Mouse (Mus musculus) liver (tissue): ENCODE results near the gene Olfr152.

ENCODE experiments used
- DNase-seq: peaks from one replicate; pipeline ENCODE4 v3.0.0-alpha.2; 2020; ENCODE audit warnings: mixed read lengths

The Olfr152 gene

DNA sequence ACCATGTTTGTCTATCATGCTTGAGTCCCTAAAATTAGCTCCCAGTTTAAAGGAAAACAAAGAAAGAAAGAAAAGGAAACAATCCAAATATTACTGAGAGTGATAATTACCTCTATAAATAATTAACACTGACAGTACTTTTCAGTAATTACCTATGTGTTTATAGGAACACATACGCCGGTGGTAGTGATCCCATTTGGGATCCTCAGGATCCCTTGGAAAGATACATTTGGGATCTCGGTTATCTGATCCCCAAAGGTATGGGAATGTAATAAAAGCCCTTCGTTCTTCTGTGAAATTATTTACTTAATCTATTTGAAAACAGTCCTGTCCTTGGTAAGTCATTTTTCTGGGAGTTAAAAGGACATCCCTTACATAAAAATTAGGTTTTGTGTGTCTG lies at the start of gene Olfr152:
Gene Olfr152, plus strand, starts transcription at position 301 of the 400 bp plus-strand sequence.
- no peak for DNase-seq

GRCm38 (mm10) chr2:87739878-87740277 lies 39.4 kb upstream of the Olfr152 start, which contains the start of gene Olfr1138:
Gene Olfr1138, minus strand, starts transcription at chr2:87739978.
- no peak for DNase-seq

DNA sequence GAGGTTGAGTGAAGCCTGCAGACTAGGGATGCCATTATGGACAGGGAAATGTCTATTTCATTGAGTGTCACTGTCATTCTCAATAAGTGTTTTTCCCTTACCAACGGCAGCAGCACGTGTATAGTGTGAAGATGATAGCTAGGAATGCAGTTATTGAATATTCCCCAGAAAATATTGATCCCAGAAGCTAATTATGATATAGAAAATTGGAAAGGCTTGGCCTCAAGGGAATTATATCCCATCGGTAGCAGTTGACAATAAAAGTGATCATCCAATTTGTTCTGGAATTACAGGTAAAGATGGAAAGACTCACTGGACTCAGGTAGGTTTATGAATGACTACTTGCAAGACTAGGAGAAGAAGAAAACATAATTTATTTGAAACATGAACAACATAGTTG lies 35.8 kb upstream of the Olfr152 start, which contains the start of gene Olfr1140:
Gene Olfr1140, plus strand, starts transcription at position 301 of the 400 bp plus-strand sequence.
- no peak for DNase-seq

DNA sequence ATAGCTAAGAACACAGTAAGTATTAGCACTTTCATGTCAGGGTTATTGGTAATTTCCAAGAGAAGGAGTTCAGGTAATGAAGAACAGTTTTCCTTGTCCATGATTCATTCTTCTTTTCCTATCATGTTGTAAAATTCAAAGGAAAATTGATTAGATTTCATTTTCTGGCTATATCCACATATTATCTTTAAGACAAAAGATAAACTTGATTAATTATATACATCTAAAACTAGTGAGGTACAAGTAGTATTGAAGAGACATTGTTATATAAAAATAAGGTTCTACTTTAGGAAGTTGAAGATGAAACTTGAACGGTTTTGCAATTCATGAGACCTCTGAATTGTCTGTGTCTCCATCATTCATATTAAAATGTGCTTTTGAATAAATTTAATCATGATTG lies 25.4 kb upstream of the Olfr152 start, which contains the start of gene Olfr1141:
Gene Olfr1141, minus strand, starts transcription at position 101 of the 400 bp plus-strand sequence.
- no peak for DNase-seq

- no peak for DNase-seq
Observed at GRCm38 (mm10) chr2:87776143-87776542, 3.1 kb upstream of the Olfr152 start.

DNA sequence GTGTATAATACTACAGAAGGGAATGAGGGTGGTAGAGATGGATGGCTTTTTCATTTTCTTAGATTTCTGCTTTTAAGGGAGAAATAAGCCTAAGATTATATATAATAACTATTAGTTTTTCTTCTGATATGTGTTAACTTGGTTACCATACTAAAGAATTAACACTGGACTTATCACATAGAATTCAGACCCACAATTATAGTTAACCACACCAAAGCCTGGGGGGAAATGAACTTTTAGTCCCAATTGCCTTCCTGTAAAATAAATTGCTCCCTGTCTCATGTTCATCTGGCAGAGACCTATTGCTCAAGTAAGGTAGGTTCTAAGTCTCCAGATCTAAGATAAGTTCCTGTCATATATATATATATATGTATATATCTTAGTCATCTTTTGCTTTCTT lies 21.0 kb downstream of the Olfr152 start, which contains the start of gene Olfr1143:
Gene Olfr1143, plus strand, starts transcription at position 301 of the 400 bp plus-strand sequence.
- no peak for DNase-seq

GRCm38 (mm10) chr2:87809522-87809921 lies 30.2 kb downstream of the Olfr152 start, which contains the start of gene Olfr1145:
Gene Olfr1145, plus strand, starts transcription at chr2:87809822.
- no peak for DNase-seq

DNA sequence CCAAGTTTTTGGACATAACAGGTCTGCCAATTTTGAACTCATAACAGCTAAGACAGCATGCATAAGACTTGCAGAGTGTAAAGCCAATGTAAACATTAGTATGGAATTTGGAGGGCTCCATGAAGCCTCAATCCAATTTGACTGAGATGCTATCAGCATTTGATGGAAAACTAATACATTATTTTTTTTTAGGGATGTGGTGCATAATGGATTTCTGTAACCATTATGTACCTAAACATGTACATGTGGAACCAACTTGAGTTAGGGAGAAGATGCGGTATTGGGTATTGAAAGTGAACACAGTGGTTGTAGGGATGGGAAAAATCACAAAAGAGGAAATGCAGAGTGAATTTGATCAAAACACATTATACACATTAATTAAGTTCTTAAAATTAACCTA lies 51.0 kb downstream of the Olfr152 start, which contains the start of gene Olfr1148:
Gene Olfr1148, plus strand, starts transcription at position 301 of the 400 bp plus-strand sequence.
- no peak for DNase-seq
